Mouse (Mus musculus): ENCODE data around the gene Notum.
A peak's percentile ranks its signal among the peaks of the same experiment; 100 is the strongest.

Gene Notum

GRCm38 (mm10) chr11:120661076-120661460 is at the start of gene Notum:
Gene Notum, minus strand, starts transcription at chr11:120661175.
- no peak for DNase-seq (ENCODE audit: low read depth)

GRCm38 (mm10) chr11:120710672-120711071 is 49.7 kb upstream of the Notum start:
- no peak for DNase-seq (ENCODE audit: low read depth)

- no peak for DNase-seq (ENCODE audit: low read depth)
Observed at GRCm38 (mm10) chr11:120709551-120709950, 48.6 kb upstream of the Notum start.

GRCm38 (mm10) chr11:120707969-120708368 is 47.0 kb upstream of the Notum start:
- DNase-seq (ENCODE audit: low read depth) = no peak

GRCm38 (mm10) chr11:120707225-120707624 is 46.2 kb upstream of the Notum start:
- no peak for DNase-seq (ENCODE audit: low read depth)

GRCm38 (mm10) chr11:120706120-120706519 is 45.1 kb upstream of the Notum start:
- DNase-seq (ENCODE audit: low read depth) = no peak

- DNase-seq (ENCODE audit: low read depth) = no peak
Observed at GRCm38 (mm10) chr11:120704486-120705325, 43.7 kb upstream of the Notum start.

GRCm38 (mm10) chr11:120703696-120704454 is 42.9 kb upstream of the Notum start:
- DNase-seq (ENCODE audit: low read depth) = no peak

GRCm38 (mm10) chr11:120697741-120698140 is 36.8 kb upstream of the Notum start:
- no peak for DNase-seq (ENCODE audit: low read depth)

GRCm38 (mm10) chr11:120696568-120696967 is 35.6 kb upstream of the Notum start:
- no peak for DNase-seq (ENCODE audit: low read depth)

- no peak for DNase-seq (ENCODE audit: low read depth)
Observed at GRCm38 (mm10) chr11:120695641-120696040, 34.7 kb upstream of the Notum start.

GRCm38 (mm10) chr11:120695184-120695583 is 34.2 kb upstream of the Notum start:
- DNase-seq (ENCODE audit: low read depth) = no peak

- DNase-seq (ENCODE audit: low read depth) = no peak
Observed at GRCm38 (mm10) chr11:120693461-120693860, 32.5 kb upstream of the Notum start.

- no peak for DNase-seq (ENCODE audit: low read depth)
Observed at GRCm38 (mm10) chr11:120692471-120693011, 31.6 kb upstream of the Notum start.

GRCm38 (mm10) chr11:120689365-120689764 is 28.4 kb upstream of the Notum start:
- DNase-seq (ENCODE audit: low read depth) = no peak

GRCm38 (mm10) chr11:120686650-120687272 is 25.8 kb upstream of the Notum start:
- DNase-seq (ENCODE audit: low read depth) = no peak

GRCm38 (mm10) chr11:120684660-120685059 is 23.7 kb upstream of the Notum start:
- no peak for DNase-seq (ENCODE audit: low read depth)

- no peak for DNase-seq (ENCODE audit: low read depth)
Observed at GRCm38 (mm10) chr11:120684086-120684485, 23.1 kb upstream of the Notum start.

GRCm38 (mm10) chr11:120683536-120683935 is 22.6 kb upstream of the Notum start:
- DNase-seq (ENCODE audit: low read depth) = no peak

GRCm38 (mm10) chr11:120682683-120683082 is 21.7 kb upstream of the Notum start:
- DNase-seq (ENCODE audit: low read depth) = no peak

GRCm38 (mm10) chr11:120679909-120680308 is 18.9 kb upstream of the Notum start:
- peak; percentile 61 for DNase-seq (ENCODE audit: low read depth)

GRCm38 (mm10) chr11:120676951-120677350 is 16.0 kb upstream of the Notum start:
- no peak for DNase-seq (ENCODE audit: low read depth)
